Mouse (Mus musculus) lung, postnatal 36 days (tissue): ENCODE measurements at regions not wholly inside any gene's neighbourhood (a gene's known extent, or its start where the extent isn't known, plus 50 kb on each side); places are given as distances from the start of the nearest gene placed in this dataset.
A peak's percentile ranks its signal among the peaks of the same experiment; 100 is the strongest.
"Not testable (repeated sequence)": the region's sequence is repeated elsewhere in the genome, so short reads cannot be mapped to it uniquely, and the experiment has no call there.

ENCODE experiments used
- DNase-seq: peaks from one replicate; pipeline ENCODE4 v3.0.0; 2022; ENCODE audit warnings: mixed read lengths

GRCm38 (mm10) chr17:47269053-47269891 lies 99.4 kb upstream of the Mrps10 start:
- no peak for DNase-seq

GRCm38 (mm10) chr17:47267843-47268242 lies 100.8 kb upstream of the Mrps10 start:
- DNase-seq: no peak

- DNase-seq: no peak
Measured at GRCm38 (mm10) chr17:47267076-47267475, 101.6 kb upstream of the Mrps10 start.

GRCm38 (mm10) chr17:47266335-47266734 lies 102.4 kb upstream of the Mrps10 start:
- DNase-seq: no peak

- DNase-seq: no peak
Measured at GRCm38 (mm10) chr17:47262986-47263385, 105.7 kb upstream of the Mrps10 start.

- no peak for DNase-seq
Measured at GRCm38 (mm10) chr17:47262141-47262540, 106.5 kb upstream of the Mrps10 start.

GRCm38 (mm10) chr17:47260976-47261375 lies 107.7 kb upstream of the Mrps10 start:
- DNase-seq: no peak

- no peak for DNase-seq
Measured at GRCm38 (mm10) chr17:47258296-47258695, 110.4 kb upstream of the Mrps10 start.

GRCm38 (mm10) chr17:47255209-47255608 lies 113.5 kb upstream of the Mrps10 start:
- peak; percentile 33 for DNase-seq

GRCm38 (mm10) chr17:47254026-47254425 lies 114.7 kb upstream of the Mrps10 start:
- DNase-seq: no peak

- peak; percentile 43 for DNase-seq
Measured at GRCm38 (mm10) chr17:47250001-47250400, 118.7 kb upstream of the Mrps10 start.

- DNase-seq: no peak
Measured at GRCm38 (mm10) chr17:47249176-47249575, 119.5 kb upstream of the Mrps10 start.

GRCm38 (mm10) chr17:47248053-47248452 lies 120.6 kb upstream of the Mrps10 start:
- DNase-seq: peak; percentile 37

GRCm38 (mm10) chr17:47247516-47247915 lies 121.2 kb upstream of the Mrps10 start:
- DNase-seq: no peak

GRCm38 (mm10) chr17:47246605-47247004 lies 122.1 kb upstream of the Mrps10 start:
- no peak for DNase-seq

- no peak for DNase-seq
Measured at GRCm38 (mm10) chr17:47245635-47246034, 123.1 kb upstream of the Mrps10 start.

- no peak for DNase-seq
Measured at GRCm38 (mm10) chr17:47239086-47239485, 129.6 kb upstream of the Mrps10 start.

- not testable (repeated sequence) for DNase-seq
Measured at GRCm38 (mm10) chr17:47237881-47238280, 130.8 kb upstream of the Mrps10 start.

- DNase-seq: no peak
Measured at GRCm38 (mm10) chr17:47234343-47234742, 134.3 kb upstream of the Mrps10 start.

- DNase-seq: no peak
Measured at GRCm38 (mm10) chr17:47233003-47233678, 135.5 kb upstream of the Mrps10 start.

GRCm38 (mm10) chr17:47230715-47231114 lies 138.0 kb upstream of the Mrps10 start:
- DNase-seq: no peak

GRCm38 (mm10) chr17:47226391-47226790 lies 142.3 kb upstream of the Mrps10 start:
- no peak for DNase-seq

GRCm38 (mm10) chr17:47225306-47226269 lies 143.1 kb upstream of the Mrps10 start:
- DNase-seq: peak; percentile 42
